Mouse (Mus musculus) thymus, postnatal 25 days (tissue): ENCODE measurements around the gene Kcnma1.

Experiments used
- DNase-seq: peaks from one replicate; pipeline ENCODE4 v3.0.0; 2022

The Kcnma1 gene

DNA sequence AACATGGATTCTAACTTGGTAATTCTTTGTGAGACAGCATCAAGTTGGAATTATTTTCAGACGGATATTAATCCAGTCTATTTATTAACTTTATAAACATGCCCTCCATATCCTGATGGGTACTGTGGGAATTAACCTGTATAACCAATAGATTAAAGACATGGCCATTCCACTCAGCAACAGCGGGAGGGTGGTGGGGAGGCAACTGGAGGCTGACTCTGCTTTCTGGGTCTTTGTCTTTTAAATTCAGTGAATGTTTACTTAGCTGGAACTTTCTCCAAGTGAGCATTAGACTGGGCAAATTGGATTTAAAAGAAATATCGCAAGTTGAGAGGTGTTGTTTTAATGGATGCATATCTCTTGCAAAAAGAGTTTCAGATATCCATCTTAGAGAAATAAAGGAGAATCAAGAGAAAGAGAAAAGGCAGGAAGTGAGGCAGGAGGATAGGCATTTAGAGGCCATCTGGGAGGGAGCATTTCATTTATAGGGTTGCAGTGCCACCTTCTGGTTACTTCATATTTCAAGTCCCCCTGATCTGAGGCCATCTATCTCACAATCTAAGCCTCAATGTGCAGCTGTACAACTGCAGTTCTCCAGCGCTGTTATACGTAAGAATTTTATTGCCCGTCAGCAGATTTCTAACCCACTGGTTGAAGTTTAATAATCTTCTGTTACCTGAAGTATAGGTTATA is 613.4 kb downstream of the Kcnma1 start:
- DNase-seq: peak; percentile 45

GRCm38 (mm10) chr14:23397642-23398041 is 616.6 kb downstream of the Kcnma1 start:
- DNase-seq: no peak

DNA sequence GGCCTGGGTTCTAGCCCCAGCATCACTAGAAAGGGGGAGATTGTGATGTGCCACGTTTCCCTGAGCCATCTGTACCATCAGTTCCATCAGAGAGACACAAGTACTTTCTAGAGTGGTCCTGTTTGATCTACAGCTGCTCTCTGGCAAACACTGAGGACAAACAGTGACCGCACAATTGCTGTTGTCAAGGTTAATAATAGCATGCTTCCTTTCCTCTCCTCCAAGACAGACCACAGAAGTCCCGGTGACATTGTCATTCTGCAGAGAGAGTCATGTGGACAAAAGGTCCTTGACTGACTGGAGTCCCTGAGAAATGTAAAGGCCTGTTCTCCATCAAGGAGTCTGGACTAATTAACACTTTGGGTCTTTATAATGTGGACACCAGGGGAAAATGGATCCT is 622.7 kb downstream of the Kcnma1 start:
- no peak for DNase-seq

DNA sequence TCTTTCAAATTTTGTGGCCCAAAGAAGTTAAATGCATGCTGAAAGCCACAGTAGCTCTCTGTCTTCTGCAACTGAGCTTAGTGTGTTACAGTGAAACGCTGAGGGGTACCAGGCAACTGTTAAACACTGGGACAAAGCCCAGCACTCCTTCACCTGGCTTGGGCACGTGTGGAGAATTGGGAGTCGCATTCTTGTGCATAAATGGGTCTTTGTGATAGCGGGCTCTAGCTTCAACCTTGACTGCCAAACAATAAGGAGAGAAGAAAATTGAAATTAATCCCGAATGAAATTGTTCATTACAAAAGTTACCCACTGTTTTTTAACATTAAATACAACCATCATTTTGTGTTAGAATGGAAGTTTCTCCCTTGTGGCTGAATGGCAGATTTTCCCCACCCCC is 623.5 kb downstream of the Kcnma1 start:
- no peak for DNase-seq

- no peak for DNase-seq
Observed at GRCm38 (mm10) chr14:23390161-23390560, 624.1 kb downstream of the Kcnma1 start.

DNA sequence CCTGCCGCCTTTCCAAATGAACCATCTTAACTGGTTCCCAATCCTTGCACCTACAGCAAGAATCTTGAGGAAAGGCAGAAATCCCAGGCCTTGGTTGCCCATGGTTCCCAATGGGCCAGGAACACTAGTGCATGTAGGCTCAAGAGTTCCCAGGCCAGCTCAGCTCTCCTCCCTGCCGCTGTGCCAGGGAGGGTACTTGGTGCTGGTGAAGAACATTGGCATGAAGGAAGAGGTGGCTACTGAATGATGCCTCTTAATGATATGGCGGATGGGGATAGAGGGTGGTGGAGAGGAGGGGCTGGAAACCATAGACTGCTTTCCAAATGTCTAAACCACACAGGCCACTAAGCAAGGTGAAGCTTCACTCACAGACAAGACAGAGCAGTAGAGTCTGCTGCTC is 627.5 kb downstream of the Kcnma1 start:
- DNase-seq: no peak

- DNase-seq: no peak
Observed at GRCm38 (mm10) chr14:23385776-23386608, 628.3 kb downstream of the Kcnma1 start.

- no peak for DNase-seq
Observed at GRCm38 (mm10) chr14:23378351-23379087, 635.8 kb downstream of the Kcnma1 start.

GRCm38 (mm10) chr14:23372021-23372420 is 642.3 kb downstream of the Kcnma1 start:
- DNase-seq: no peak

GRCm38 (mm10) chr14:23360491-23360995 is 653.7 kb downstream of the Kcnma1 start:
- no peak for DNase-seq

GRCm38 (mm10) chr14:23358776-23359175 is 655.5 kb downstream of the Kcnma1 start:
- no peak for DNase-seq

GRCm38 (mm10) chr14:23357529-23358278 is 656.6 kb downstream of the Kcnma1 start:
- DNase-seq: no peak

- DNase-seq: no peak
Observed at GRCm38 (mm10) chr14:23326786-23327185, 687.5 kb downstream of the Kcnma1 start.

- DNase-seq: no peak
Observed at GRCm38 (mm10) chr14:23305288-23305687, 709.0 kb downstream of the Kcnma1 start.

- DNase-seq: no peak
Observed at GRCm38 (mm10) chr14:23300443-23300842, 713.8 kb downstream of the Kcnma1 start.

DNA sequence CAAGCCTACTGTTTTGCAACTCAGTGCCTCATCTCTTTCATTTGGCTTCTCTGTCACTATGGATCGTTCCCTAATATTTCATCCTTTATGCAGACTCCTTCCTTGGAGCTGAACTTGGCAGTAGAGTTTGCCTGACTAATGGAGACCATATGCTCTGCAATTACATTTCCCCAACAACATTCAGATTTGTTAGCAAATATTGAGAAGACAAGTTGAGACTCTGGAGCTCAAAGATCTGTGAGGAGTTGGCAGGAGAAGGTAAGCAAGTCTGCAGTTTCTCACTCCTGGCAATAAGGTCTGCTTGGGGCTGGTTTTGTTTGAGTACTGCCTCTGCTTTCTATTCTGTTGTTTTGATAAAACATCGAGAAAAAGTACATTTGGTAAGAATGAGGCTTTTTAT is 723.7 kb downstream of the Kcnma1 start:
- no peak for DNase-seq

- no peak for DNase-seq
Observed at GRCm38 (mm10) chr14:23266554-23267309, 747.6 kb downstream of the Kcnma1 start.

- no peak for DNase-seq
Observed at GRCm38 (mm10) chr14:23253154-23253553, 761.1 kb downstream of the Kcnma1 start.

GRCm38 (mm10) chr14:23244446-23244845 is 769.8 kb downstream of the Kcnma1 start:
- no peak for DNase-seq

DNA sequence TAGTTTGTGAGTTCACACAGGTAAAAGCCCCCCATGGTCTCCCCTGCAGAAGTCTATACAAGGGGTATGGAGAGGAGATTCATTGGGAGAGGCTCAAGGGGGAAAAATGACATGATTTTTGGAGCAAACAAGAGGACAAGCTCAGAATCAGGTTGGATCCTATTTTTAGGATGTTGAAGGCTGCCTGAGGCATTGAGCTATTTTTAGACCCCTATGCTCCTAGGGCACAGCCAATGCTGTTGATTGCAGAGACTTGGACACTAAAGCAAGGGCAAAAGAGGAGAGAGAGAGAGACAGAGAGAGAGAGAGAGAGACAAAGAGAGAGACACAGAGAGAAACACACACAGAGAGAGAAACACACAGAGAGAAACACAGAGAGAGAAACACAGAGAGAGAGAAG is 770.4 kb downstream of the Kcnma1 start:
- DNase-seq: no peak
